Mouse (Mus musculus): Measurements from ENCODE around the gene Shisa9. TPM values are rescaled to one million over a fixed set of nuclear protein-coding genes. Genes with fewer than 3 reads are reported as not detected.

Shisa9 gene
- total RNA-seq, 1 experiment from 2014 or later: not detected

DNA sequence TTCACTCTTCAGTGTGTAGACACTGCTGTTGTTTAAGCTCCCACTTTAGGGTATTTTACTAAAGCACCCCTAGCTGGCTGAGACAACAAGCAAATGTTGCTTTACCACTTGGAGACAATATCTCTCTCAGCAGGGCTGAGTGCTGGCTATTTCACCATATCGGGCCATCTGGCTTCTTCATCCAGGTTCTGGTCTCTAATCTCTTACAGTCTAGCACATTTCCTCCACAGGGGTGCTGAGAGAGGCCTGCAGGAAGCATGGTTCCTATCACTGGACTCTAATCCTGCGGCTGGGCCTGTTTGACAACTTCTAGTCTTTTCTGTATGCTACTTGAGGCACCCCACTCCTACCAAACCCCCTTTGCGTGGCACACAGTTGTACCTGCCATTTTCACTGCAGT lies 51.7 kb downstream of the Shisa9 start:
- ATAC-seq (ENCODE audit: extremely low read depth, insufficient number of reproducible peaks, low FRiP score, poor library complexity, severe bottlenecking): no peak

DNA sequence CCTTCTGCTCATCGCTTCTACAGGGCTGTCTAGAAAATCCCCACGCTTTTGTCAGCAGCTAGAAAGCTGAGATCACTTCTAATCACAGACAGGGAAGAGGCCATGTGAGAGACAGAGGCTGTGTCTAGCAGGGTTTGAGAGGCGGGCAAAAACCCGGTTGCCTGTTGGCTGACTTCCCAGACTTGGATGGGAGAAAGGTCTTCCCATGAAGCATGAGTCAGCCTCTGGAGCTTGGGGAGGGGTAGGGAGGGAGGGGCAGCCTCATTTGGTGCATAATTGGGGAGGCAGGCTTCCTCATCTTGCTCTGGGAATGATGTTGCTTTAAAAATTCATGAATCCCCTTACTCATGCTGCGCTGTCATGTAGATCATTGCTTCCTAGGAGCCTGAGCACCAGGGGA lies 57.0 kb downstream of the Shisa9 start:
- no peak for ATAC-seq (ENCODE audit: extremely low read depth, insufficient number of reproducible peaks, low FRiP score, poor library complexity, severe bottlenecking)

DNA sequence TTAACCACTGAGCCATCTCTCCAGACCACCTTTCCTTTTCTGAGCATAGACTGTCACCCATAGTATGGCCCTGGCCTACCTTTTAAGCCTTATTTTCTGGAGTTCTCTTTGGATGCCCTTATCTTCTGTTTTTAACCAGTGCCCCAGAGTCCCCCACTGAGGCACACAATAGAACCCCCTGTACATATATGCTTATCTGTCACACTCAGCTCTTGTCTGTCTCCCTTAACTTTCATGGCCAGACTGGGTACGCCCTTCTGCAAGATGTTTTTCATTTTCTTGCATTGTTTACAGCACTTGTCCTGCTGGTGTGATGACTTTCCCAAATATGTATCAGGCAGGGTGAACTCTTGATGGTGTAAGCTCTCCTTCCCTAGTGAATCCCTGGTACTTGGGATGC lies 68.1 kb downstream of the Shisa9 start:
- no peak for ATAC-seq (ENCODE audit: extremely low read depth, insufficient number of reproducible peaks, low FRiP score, poor library complexity, severe bottlenecking)

DNA sequence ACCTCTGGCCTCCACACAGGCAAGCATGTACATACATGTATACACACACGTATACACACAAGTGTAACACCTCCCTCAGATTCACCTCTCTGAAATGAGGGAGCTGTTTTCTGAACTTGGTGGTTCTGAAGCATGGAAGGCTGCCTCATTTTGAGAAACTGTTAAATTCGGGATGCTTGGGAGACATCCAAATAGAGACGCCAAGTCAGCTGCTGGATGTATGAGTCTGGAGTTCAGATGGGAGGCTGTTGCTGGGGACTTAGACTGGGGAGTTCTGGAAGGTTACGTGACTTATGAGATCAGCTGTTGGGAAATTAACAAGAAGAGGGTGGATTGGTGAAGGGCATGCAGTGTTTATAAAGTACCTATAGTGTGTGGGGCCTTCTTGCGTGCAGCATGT lies 88.7 kb downstream of the Shisa9 start:
- ATAC-seq (ENCODE audit: extremely low read depth, insufficient number of reproducible peaks, low FRiP score, poor library complexity, severe bottlenecking): no peak

DNA sequence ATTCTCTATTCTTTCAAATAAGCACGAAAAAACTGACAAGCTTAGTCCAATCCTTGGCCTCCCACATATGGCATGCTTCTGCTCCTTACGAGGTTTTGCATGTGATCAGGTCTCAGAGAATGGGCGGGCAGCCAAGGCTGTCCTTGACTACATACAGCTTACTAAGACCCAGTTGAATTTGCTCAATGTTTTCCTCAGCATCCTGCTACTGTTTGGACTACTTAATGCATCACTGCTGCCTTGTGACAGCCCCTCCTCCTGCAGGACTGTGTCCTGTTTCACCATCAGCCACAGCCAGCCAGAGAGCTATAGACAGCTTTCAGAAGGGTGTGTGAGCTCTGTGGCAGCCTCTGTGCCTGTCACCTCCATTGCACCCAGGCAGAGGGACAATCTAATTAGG lies 92.4 kb downstream of the Shisa9 start:
- no peak for ATAC-seq (ENCODE audit: extremely low read depth, insufficient number of reproducible peaks, low FRiP score, poor library complexity, severe bottlenecking)

DNA sequence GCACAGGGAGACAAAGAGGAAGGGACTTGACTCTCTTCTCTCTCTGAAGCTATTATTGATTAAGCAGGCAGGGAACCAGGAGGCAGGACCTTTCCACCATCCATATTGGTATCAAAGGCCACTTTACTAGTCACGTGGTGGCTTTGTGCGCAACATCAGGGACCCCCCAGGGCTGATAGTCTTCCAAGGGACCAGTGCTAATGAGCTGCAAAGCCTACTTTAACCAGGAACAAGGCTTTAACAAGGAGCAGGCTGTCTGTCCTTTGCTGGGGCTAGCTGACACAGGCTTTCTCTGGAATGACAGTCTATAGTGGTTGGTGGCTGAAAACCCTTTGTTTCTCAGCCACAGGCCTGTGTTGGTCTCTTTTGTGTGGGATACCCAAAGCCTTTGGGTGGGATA lies 92.8 kb downstream of the Shisa9 start:
- no peak for ATAC-seq (ENCODE audit: extremely low read depth, insufficient number of reproducible peaks, low FRiP score, poor library complexity, severe bottlenecking)

DNA sequence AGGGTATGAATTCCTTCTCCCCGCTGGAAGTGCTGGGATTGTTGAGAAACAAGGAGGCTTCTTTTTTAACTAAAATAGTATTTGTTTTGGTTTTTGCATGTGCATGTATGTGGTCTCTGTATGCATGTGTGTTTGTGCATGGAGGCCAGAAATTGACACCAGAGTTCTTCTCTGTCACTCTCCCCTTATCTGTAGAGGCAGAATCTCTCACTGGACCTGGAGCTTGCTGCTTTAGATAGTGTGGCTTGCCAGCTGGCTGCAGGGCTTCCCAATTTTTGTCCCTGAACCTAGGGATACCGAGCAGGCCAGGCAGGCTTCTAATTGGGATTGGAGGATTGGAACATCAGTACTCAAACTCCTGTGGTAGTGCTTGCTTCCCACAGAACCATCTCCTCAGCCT lies 99.2 kb downstream of the Shisa9 start:
- ATAC-seq (ENCODE audit: extremely low read depth, insufficient number of reproducible peaks, low FRiP score, poor library complexity, severe bottlenecking): no peak

DNA sequence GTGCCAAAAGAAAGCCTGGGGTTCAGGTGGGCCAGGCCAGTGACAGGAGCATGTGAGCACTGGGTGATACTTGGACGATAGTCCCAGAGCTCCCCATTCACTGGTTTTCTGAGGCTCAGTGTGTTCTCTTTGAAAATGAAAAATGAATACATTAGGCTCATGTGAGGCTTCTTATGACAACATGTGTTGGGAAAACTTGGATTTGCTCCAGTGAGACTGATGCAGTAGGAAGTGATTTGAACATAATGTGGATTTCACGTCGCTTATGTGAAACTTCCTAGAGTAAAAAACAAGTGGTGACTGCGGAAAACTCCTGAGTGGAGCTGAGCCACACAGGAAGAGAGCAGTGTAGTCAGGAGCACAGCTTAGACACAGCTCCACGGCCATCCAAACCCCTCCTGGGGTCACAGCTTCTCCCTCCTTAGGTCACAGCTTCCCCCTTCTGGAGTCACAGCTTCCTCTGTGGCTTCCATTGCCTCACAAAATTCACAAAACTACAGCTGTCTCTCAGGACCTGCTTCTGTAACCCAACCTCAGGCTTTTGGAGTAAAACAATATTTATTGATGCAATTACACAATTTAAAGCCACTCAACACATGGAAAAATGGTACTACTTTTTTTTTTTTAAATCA lies 106.8 kb downstream of the Shisa9 start:
- no peak for ATAC-seq (ENCODE audit: extremely low read depth, insufficient number of reproducible peaks, low FRiP score, poor library complexity, severe bottlenecking)

DNA sequence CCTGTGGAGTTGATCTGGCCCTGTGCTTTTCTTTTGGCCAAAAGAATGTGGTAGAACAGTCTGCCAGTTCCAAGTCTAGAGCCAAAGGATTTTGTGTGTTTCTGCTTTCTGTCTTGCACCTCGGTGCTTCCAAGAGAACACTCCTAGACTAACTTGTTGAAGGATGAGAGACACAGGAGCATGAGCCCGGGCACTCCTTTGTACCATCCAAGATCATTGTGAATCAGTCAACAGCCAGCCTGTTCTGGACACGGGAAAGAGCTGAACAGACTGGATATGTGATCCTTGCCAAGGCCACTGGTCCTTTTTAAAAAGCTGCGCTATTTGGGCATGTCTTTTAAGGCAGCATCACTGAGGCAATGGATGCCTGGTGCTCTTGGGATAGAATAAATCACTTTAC lies 109.3 kb downstream of the Shisa9 start:
- no peak for ATAC-seq (ENCODE audit: extremely low read depth, insufficient number of reproducible peaks, low FRiP score, poor library complexity, severe bottlenecking)

DNA sequence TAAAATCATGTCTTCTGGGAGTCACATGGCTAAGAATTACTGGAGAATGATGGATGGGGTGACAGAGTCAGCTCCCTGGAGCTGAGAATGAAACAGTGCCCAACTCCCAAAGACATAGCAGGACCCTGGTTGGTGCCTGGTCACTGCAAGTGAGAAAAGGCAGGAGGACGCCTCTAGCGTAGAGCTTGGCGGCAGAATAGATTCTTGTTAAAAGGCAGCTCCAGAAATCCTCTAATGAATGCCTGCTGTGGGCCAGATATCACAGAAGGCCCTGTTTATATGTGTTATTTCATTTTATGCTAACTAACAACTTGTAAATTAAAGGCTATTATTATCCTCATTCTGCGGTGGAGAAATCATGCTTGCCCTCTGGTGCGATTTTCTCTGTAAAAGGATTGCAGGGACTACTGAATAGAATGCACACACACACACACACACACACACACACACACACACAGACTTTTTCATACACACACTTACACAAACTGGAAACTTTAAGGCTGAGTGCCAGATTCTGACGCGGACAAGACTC lies 110.9 kb downstream of the Shisa9 start:
- no peak for ATAC-seq (ENCODE audit: extremely low read depth, insufficient number of reproducible peaks, low FRiP score, poor library complexity, severe bottlenecking)

DNA sequence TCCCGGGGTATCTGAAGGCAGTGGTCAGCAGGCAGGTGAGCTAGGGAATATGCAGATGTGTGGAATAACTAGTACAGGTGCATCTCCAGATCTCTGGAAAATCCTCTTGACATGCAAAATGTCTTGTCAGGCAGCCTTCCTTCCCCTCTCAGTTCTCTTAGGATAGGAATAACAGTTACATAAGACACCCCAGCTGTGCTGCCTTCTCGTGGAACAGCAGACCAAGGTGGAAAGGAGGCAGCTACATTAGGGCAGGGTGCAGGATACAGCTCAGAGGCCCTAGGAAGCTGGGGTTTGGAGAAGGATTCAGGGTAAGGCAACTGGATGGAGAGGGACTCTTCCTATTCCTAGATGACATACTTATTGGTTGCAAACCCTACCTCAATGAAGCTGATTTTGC lies 111.5 kb downstream of the Shisa9 start:
- ATAC-seq (ENCODE audit: extremely low read depth, insufficient number of reproducible peaks, low FRiP score, poor library complexity, severe bottlenecking): no peak

DNA sequence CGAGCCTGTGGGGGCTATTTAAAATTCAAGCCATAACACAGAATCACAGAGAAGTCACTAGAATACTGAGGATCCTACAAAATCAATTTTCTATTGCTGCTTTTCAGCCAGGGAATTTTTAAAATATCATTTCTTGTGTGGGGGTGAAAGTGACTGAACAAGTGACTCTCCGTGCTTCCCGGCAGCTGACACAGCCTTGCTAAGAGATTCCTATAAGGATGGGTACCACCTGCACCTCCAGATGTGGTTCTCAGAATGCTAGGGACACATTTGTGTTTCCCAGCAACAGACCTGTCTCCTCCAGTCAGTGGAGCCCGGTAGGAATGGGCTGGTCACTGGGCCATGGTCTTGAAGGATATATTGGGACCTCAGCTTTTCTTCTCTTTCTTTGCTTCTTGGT lies 124.5 kb downstream of the Shisa9 start:
- no peak for ATAC-seq (ENCODE audit: extremely low read depth, insufficient number of reproducible peaks, low FRiP score, poor library complexity, severe bottlenecking)

DNA sequence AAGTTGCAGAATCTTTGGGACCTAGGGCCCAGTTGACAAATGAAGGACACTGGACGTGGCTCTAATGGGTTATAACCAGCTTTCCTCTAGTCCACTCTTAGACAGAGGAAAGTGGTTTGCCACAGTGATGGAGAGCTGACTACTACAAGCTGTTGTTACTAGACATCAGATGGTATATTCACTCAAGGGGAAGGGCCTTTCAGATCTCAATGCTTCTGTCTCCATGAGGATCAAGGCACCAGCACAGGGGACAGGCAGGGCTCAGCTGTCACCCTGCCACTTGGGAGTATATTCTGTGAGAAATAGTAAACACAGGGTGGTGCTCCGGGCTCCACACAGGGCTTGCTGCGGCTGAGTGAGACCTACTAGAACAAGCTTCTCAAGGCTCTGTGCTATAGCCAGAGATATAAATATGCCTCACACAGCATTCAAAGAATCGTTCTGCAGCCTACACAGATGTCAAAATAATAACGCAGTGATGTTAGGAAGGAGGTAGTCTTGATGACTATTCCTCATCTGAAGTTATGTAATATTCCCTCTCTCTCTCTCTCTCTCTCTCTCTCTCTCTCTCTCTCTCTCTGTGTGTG lies 127.0 kb downstream of the Shisa9 start:
- no peak for ATAC-seq (ENCODE audit: extremely low read depth, insufficient number of reproducible peaks, low FRiP score, poor library complexity, severe bottlenecking)

DNA sequence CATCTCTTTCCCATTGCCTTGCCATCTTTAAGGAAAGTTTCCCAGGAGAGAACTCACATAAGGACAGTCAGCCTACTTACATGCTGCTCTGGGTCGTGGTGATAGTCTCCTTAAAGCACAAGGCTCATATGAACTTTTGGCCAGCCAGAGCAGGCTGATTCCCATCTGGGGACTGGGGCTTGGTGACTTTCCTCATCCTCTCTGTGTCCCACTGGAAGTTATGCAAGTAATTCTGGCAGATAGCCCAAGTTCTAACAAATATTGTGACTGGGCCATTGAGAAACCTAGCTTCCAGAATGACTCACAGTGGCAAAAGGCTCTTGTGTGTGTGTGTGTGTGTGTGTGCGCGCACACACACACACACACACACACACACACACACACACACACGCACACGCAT lies 130.5 kb downstream of the Shisa9 start:
- ATAC-seq (ENCODE audit: extremely low read depth, insufficient number of reproducible peaks, low FRiP score, poor library complexity, severe bottlenecking): no peak

DNA sequence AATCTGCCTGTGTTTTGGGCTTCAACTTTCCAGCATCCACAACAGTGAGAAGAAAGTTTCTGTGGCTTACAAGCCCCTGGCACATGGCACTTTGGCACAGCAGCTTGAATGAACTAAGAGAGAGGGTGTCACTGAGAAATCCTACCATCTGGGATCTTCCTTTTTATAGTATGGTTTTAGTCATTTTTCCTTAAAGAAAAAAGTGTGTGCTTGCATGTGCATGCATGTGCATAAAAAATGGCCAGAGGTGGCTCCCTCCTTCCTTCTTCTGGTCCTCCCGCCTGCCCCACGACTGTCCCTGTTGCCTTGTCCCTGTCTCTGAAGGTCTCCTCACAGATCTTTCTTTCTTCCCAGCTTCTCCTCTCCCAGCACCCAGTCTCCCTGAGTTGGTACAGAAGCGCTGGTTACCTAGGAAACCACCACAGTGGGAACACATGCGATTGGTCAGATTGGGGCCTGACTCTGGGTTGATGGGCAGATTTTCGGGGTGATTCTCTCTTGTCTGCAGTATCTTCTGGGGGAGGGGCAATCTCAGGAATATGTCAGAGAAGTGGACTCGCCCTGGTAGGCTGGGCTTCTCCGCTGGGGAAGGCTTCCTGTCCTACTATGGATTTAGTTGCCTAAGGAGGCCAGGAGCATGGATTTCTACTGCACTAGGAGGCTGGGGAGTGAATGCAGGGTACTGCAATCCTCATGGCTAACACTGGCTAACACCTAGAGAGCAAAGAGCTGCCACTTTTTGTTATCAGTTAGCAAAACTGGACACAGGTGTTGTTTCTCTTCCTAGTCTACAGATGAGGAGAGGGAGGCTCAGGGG lies 131.3 kb downstream of the Shisa9 start:
- no peak for ATAC-seq (ENCODE audit: extremely low read depth, insufficient number of reproducible peaks, low FRiP score, poor library complexity, severe bottlenecking)

DNA sequence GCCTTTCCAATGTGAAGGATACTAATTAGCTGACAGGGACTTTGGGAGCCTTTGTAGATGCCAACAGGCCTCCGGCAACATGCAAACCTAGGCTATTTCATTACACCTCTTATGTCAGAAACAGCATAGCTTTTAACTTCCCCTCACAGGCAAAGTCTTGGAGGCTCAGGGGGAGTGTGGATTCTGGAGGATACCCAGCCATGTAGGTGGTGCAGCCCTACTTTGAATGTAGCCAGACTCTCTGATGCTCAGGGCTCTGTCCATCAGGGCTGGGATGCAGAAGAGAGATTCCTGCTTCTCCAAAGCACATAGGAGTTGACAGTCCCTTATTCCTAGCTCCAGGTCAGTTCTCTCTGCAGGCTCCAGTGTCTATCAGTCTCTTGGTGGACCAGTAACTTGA lies 133.0 kb downstream of the Shisa9 start:
- no peak for ATAC-seq (ENCODE audit: extremely low read depth, insufficient number of reproducible peaks, low FRiP score, poor library complexity, severe bottlenecking)

DNA sequence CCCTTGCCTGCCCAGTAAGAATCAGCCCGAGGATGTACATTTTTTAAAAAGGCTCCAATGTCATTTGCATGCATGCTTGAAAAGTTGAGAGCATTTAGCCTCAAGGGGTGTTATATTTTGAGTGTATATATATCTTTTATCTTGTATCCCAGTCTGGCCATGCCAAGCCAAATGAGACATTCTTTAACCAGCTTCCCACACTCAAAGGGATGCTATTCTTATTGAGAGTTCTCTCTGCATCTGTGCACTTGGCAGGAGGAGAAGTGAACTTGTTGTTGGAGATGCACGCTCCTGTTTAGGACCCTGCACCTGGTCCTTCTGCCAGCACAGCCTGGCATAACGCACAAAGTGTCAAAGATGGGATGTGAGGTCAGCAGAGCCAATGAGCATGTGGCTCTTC lies 135.6 kb downstream of the Shisa9 start:
- ATAC-seq (ENCODE audit: extremely low read depth, insufficient number of reproducible peaks, low FRiP score, poor library complexity, severe bottlenecking): no peak

DNA sequence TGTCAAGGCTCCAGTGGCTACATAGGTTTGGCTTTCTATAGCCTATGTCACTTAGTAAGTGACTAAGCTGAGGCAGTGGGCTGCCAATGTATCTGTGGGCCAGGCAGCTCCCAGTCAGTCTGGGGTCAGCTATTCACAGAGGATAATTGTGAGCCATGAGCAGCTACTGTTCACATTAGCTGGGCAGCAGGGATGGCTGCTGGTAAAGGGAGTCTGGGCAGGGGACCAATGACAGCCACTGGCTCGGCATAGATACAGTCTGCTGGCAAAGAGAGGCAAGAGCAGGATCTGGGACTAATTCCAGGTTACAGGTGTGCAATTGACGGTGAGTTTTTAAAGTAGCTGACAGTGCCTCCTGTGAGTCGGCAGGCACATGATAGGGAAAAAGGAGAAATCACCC lies 145.9 kb downstream of the Shisa9 start:
- ATAC-seq (ENCODE audit: extremely low read depth, insufficient number of reproducible peaks, low FRiP score, poor library complexity, severe bottlenecking): no peak

DNA sequence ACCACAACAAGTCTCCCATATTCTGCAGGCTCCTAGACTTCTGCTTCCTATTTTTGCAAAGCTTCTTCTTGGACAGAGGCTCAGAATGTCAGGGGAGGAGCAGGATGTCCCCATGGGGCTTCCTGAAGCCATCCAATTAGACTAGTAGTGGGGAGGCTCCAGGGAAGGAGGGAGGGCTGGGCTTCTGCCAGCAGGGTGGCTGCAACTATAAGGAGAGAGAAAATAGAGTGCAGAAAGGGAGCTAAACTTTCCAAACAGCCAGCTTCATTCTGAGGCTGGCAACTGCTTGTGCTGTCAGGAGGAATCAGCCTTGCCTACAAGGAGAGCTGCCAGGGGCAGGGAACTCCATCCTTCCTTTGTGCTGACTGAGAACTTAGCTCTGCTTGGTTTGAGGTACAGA lies 162.8 kb downstream of the Shisa9 start:
- no peak for ATAC-seq (ENCODE audit: extremely low read depth, insufficient number of reproducible peaks, low FRiP score, poor library complexity, severe bottlenecking)

DNA sequence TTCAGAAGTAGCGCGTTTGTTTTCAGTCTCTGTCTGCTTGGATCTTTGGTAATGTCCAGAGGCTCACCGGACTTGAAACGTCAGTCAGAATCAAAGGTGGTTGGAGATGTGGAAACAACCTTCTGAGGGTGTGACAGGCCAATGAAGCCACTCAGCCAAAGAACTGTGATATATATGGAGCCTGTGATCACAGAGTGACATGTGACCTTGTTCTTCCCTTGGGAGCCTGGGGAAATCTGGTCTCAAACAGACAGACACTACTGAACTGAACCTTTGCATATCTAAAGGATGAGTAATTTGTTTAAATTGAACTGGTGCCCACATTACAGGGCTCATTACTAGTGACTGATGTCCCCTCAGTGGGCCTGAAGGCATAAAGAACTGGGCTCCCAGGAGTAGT lies 168.1 kb downstream of the Shisa9 start:
- no peak for ATAC-seq (ENCODE audit: extremely low read depth, insufficient number of reproducible peaks, low FRiP score, poor library complexity, severe bottlenecking)
